9 mouse cellular contexts compared by ENCODE assay signal in genomic region chr11:9135589-9136246, GRCm38 (mm10). TPM values are rescaled to one million over a fixed set of nuclear protein-coding genes. Genes with fewer than 3 reads are reported as not detected.
A peak's percentile ranks its signal among the peaks of the same experiment; 100 is the strongest.
DNase-seq lines count a peak whose midpoint lies in the region; ATAC-seq lines count a peak whose summit lies in the region.
"Had no signal": no experiment of that assay in that cellular context is flagged by ENCODE, and none has a peak within 500 bp of the region (broad histone marks: within the 10 kb centered on the region; RNA-seq: fewer than 3 reads in every experiment).

No protein-coding gene starts in this region.

- ATAC-seq in hindbrain, embryonic 11.5 days (ENCODE audit: low FRiP score): peak; percentile 56; the same call in 1 of the 2 replicates
- no peak for ATAC-seq in hindbrain, embryonic 14.5 days (ENCODE audit: low FRiP score)
- 0 out of 2 replicates have a peak, but pooled peaks have one; percentile 13 for ATAC-seq in common myeloid progenitor, adult 5-6 weeks (replicated peaks; ENCODE audit: low read depth, poor library complexity, severe bottlenecking)
- ATAC-seq in neural tube, embryonic 12.5 days (ENCODE audit: low FRiP score, low read depth): 0 out of 2 replicates have a peak, but pooled peaks have one; percentile 25

- no peaks in the 10 kb centered on the region for H3K4me1 ChIP-seq in hindbrain, embryonic 11.5 days (replicated peaks; ENCODE audit: control insufficient read depth, insufficient read depth, low read length)
- no peaks in the 10 kb centered on the region for H3K4me1 ChIP-seq in hindbrain, embryonic 14.5 days (replicated peaks; ENCODE audit: control insufficient read depth, insufficient read depth, low read length)
- H3K4me1 ChIP-seq in neural tube, embryonic 12.5 days: no peaks in the 10 kb centered on the region

- WGBS in hindbrain, embryonic 11.5 days: 78% methylated on average over 11 of the region's 11 CpGs
- WGBS in hindbrain, embryonic 14.5 days: 77% methylated on average over 11 of the region's 11 CpGs
- 76% methylated on average over 11 of the region's 11 CpGs for WGBS in neural tube, embryonic 12.5 days

- H3K27me3 ChIP-seq in hindbrain, embryonic 11.5 days (ENCODE audit: control insufficient read depth, insufficient read depth, low read length): no peaks in the 10 kb centered on the region
- H3K27me3 ChIP-seq in hindbrain, embryonic 14.5 days (ENCODE audit: control insufficient read depth, insufficient read depth, low read length): no peaks in the 10 kb centered on the region
- H3K27me3 ChIP-seq in neural tube, embryonic 12.5 days (replicated peaks): no peaks in the 10 kb centered on the region

- no peaks in the 10 kb centered on the region for H3K9me3 ChIP-seq in hindbrain, embryonic 11.5 days (ENCODE audit: control insufficient read depth, low read length)
- H3K9me3 ChIP-seq in hindbrain, embryonic 14.5 days (ENCODE audit: control insufficient read depth, low read length): no peaks in the 10 kb centered on the region
- H3K9me3 ChIP-seq in neural tube, embryonic 12.5 days: no peaks in the 10 kb centered on the region

- peak; percentile 31 for DNase-seq in hindbrain, embryonic 11.5 days (ENCODE audit: low spot score)
- DNase-seq in hindbrain, embryonic 14.5 days (ENCODE audit: low spot score): no peak
- peak; percentile 41 for DNase-seq in kidney, postnatal 10 days
- DNase-seq in layer of hippocampus, adult 11-12 months (ENCODE audit: low spot score): no peak
- DNase-seq in left cerebral cortex, adult 18-20 months (ENCODE audit: low spot score in 2 of 2): no peak
- no peak for DNase-seq in adrenal gland, adult 8-10 months

- no peak overlapping the region for H3K4me3 ChIP-seq in hindbrain, embryonic 11.5 days (ENCODE audit: low read depth, low read length)
- no peak overlapping the region for H3K4me3 ChIP-seq in hindbrain, embryonic 14.5 days (replicated peaks; ENCODE audit: low read length)
- no peak overlapping the region for H3K4me3 ChIP-seq in neural tube, embryonic 12.5 days

- H3K4me2 ChIP-seq in hindbrain, embryonic 11.5 days (replicated peaks; ENCODE audit: low read depth, low read length): no peak overlapping the region
- no peak overlapping the region for H3K4me2 ChIP-seq in hindbrain, embryonic 14.5 days (replicated peaks)
- H3K4me2 ChIP-seq in neural tube, embryonic 12.5 days (replicated peaks): no peak overlapping the region

- no peak overlapping the region for H3K27ac ChIP-seq in hindbrain, embryonic 11.5 days (ENCODE audit: low read depth, low read length)
- H3K27ac ChIP-seq in hindbrain, embryonic 14.5 days: no peak overlapping the region
- H3K27ac ChIP-seq in neural tube, embryonic 12.5 days: no peak overlapping the region

- H3K36me3 ChIP-seq in hindbrain, embryonic 11.5 days (ENCODE audit: control insufficient read depth, insufficient read depth, low read length): no peaks in the 10 kb centered on the region
- no peaks in the 10 kb centered on the region for H3K36me3 ChIP-seq in hindbrain, embryonic 14.5 days (replicated peaks; ENCODE audit: control insufficient read depth, insufficient read depth)
- H3K36me3 ChIP-seq in neural tube, embryonic 12.5 days: no peaks in the 10 kb centered on the region

- no peak overlapping the region for H3K9ac ChIP-seq in hindbrain, embryonic 11.5 days (ENCODE audit: low read depth, low read length)
- H3K9ac ChIP-seq in hindbrain, embryonic 14.5 days: no peak overlapping the region
- no peak overlapping the region for H3K9ac ChIP-seq in neural tube, embryonic 12.5 days

RNA-seq across cellular contexts. Expression of gene Upp1, which starts 17.8 kb away (rescaled TPM):
- polyA plus RNA-seq in hindbrain, embryonic 11.5 days (2014; fragmentation: Nextera tagmentation; extraction: Ambion mirVana): 7.7 and 8.8 TPM in 2 replicates
- 5.0 and 5.1 TPM in 2 replicates for polyA plus RNA-seq in hindbrain, embryonic 14.5 days (2014; fragmentation: Nextera tagmentation; extraction: Ambion mirVana)
- 1.6 and 11.3 TPM in 2 replicates for total RNA-seq in common myeloid progenitor, adult 5-6 weeks (2017)
- polyA plus RNA-seq in neural tube, embryonic 12.5 days (2016; fragmentation: Nextera tagmentation; extraction: Ambion mirVana): 4.2 and 4.8 TPM in 2 replicates
- total RNA-seq in left cerebral cortex, adult 18-20 months (2021): 1 to 10 TPM; 2.8 to 3.0 TPM
- total RNA-seq in adrenal gland, adult 8-10 months (2022): 10 to 100 TPM in 1 of 4 experiments, 1 to 10 TPM in 3; 8.0 to 10.3 (median 9.1) TPM

RNA-seq across cellular contexts. Expression of gene Abca13, which starts 56.0 kb away (rescaled TPM):
- 0.01 TPM in 1 of 2 replicates, not detected in the other for polyA plus RNA-seq in hindbrain, embryonic 11.5 days (2014; fragmentation: Nextera tagmentation; extraction: Ambion mirVana)
- 0.03 and 0.04 TPM in 2 replicates for polyA plus RNA-seq in hindbrain, embryonic 14.5 days (2014; fragmentation: Nextera tagmentation; extraction: Ambion mirVana)
- total RNA-seq in common myeloid progenitor, adult 5-6 weeks (2017): 1.8 and 3.7 TPM in 2 replicates
- polyA plus RNA-seq in neural tube, embryonic 12.5 days (2016; fragmentation: Nextera tagmentation; extraction: Ambion mirVana): 0.01 and 0.03 TPM in 2 replicates
- total RNA-seq in left cerebral cortex, adult 18-20 months (2021): under 1 TPM; 0.02 TPM
- under 1 TPM in 3 of 4 experiments, not detected in 1; 0.03 to 0.06 (median 0.03) TPM for total RNA-seq in adrenal gland, adult 8-10 months (2022)
- total RNA-seq: heart, postnatal 10 days had no signal

Comparison
In these comparisons a context has a peak if more than half of its experiments do, and no peak if none do; other contexts are left out.
1. DNase-seq: peak in hindbrain, embryonic 11.5 days (single experiment) and kidney, postnatal 10 days (single experiment); none in hindbrain, embryonic 14.5 days (single experiment), layer of hippocampus, adult 11-12 months (single experiment), left cerebral cortex, adult 18-20 months (0 of 2) and adrenal gland, adult 8-10 months (single experiment).